Mouse (Mus musculus) stomach, embryonic 14.5 days (tissue): ENCODE results near the gene Slc35f5. TPM values are rescaled to one million over a fixed set of nuclear protein-coding genes. Genes with fewer than 3 reads are reported as not detected.
A peak's percentile ranks its signal among the peaks of the same experiment; 100 is the strongest.

ENCODE experiments used
- ATAC-seq: fragments of 200-750 bp; cut with Nextera tagmentation; 2 replicates; pipeline ENCODE4 v1.8.0; 2017; ENCODE audit warnings: low read depth, moderate TSS enrichment; ENCODE audit not compliant: insufficient number of reproducible peaks, insufficient read depth, low FRiP score
- H3K27ac ChIP-seq: fragments of 300-500 bp; sonication (generic); 2 replicates; pipeline ENCODE4 v1.5.1; 2014; ENCODE audit warnings: mild to moderate bottlenecking, low read length, moderate library complexity, mixed read lengths
- H3K27me3 ChIP-seq: fragments of 300-500 bp; sonication (generic); 2 replicates; pipeline ENCODE4 v1.6.1; 2014; ENCODE audit warnings: low read length, control low read depth, mixed read lengths; ENCODE audit not compliant: control insufficient read depth, insufficient read depth
- H3K36me3 ChIP-seq: fragments of 300-500 bp; sonication (generic); 2 replicates; pipeline ENCODE4 v1.6.1; 2014; ENCODE audit warnings: mild to moderate bottlenecking, control low read depth, low read length, moderate library complexity, mixed read lengths; ENCODE audit not compliant: control insufficient read depth, insufficient read depth
- H3K4me1 ChIP-seq: fragments of 300-500 bp; sonication (generic); 2 replicates; pipeline ENCODE4 v1.6.1; 2014; ENCODE audit warnings: low read length, control low read depth, mixed read lengths; ENCODE audit not compliant: control insufficient read depth, insufficient read depth
- H3K4me2 ChIP-seq: fragments of 300-500 bp; sonication (generic); replicated peaks from 2 replicates; pipeline ENCODE4 v1.6.1; 2014; ENCODE audit warnings: low read depth, low read length, control low read depth
- H3K4me3 ChIP-seq: fragments of 300-500 bp; sonication (generic); 2 replicates; pipeline ENCODE4 v1.5.1; 2014; ENCODE audit warnings: low read depth, low read length, control low read depth
- H3K9ac ChIP-seq: fragments of 300-500 bp; sonication (generic); replicated peaks from 2 replicates; pipeline ENCODE4 v1.6.1; 2014; ENCODE audit warnings: low read depth, mild to moderate bottlenecking, control low read depth, low read length, moderate library complexity, mixed read lengths
- H3K9me3 ChIP-seq: fragments of 300-500 bp; sonication (generic); 2 replicates; pipeline ENCODE4 v1.6.1; 2016; ENCODE audit warnings: low read depth, low read length, control low read depth; ENCODE audit not compliant: control insufficient read depth
- WGBS: fragments of 180-500 bp; shearing (Covaris S2); extraction: QIAGEN DNeasy Blood & Tissue Kit; methylation state at CpG from one replicate; pipeline ENCODE4 v1.1.7; 2014; 5-methylcytosine and 5-hydroxymethylcytosine counted together
- polyA plus RNA-seq: library from polyadenylated mRNA; unstranded; fragments of >200 nt; fragmentation: Nextera tagmentation; extraction: Ambion mirVana; gene quantifications from 2 replicates; pipeline ENCODE4 v1.2.1, GENCODE M21; 2014

Slc35f5 gene
- polyA plus RNA-seq, 1 experiment from 2014 or later: 61.8 TPM

DNA sequence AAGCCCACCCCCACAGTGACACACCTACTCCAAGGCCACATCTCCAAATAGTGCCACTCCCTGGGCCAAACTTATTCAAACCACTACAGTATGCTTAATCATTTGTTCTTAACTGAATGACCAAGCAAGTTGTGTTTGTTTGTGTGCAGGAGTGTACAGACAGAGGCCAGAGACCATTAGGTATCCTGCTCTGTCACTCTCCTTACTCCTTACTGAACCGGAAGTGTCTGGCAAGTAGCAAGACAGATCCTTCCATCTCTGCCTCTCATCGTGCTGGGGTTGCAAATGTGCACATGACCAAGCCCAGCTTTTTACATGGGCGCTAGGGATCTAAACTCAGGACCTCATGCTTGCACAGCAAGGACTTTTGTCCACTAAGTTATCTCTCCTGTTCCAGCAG lies 1.1 kb upstream of the Slc35f5 start:
- H3K9ac ChIP-seq: no peak overlapping the region
- no peak overlapping the region; the same call in 1 of the 2 replicates for H3K4me2 ChIP-seq
- peaks cover 13% of the 10 kb centered on the region for H3K4me1 ChIP-seq
- no peaks in the 10 kb centered on the region for H3K9me3 ChIP-seq
- H3K27me3 ChIP-seq: no peaks in the 10 kb centered on the region
- no peaks in the 10 kb centered on the region; the same call in 1 of the 2 replicates for H3K36me3 ChIP-seq
- no peak for ATAC-seq
- WGBS: 64% methylated on average over 3 of the region's 3 CpGs
- no peak overlapping the region for H3K4me3 ChIP-seq
- H3K27ac ChIP-seq: peak overlapping the region; percentile 95

DNA sequence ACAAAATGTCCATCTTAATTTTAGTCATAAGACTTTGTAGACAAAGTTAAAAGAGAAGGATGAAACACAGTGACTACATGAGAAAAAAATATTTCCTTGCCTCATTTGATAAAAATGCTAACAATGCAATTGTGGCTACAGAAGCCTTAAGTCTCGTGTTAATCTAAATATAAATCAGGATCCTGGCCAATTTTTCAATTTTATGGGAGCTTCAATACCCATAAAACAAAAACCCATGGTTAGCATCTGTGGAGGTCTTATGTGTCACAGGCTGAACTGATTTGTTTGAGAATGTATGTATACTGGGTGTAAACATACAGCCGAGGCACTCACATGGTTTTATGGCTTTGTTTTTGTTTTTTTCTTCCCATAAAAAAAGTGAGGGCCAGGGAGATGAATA lies 674 bp upstream of the Slc35f5 start:
- peak overlapping the region; percentile 59 for H3K4me2 ChIP-seq
- peak overlapping the region; percentile 80 for H3K4me3 ChIP-seq
- H3K9me3 ChIP-seq: no peaks in the 10 kb centered on the region
- ATAC-seq: no peak
- no peaks in the 10 kb centered on the region; the same call in 1 of the 2 replicates for H3K36me3 ChIP-seq
- WGBS: 7% methylated on average over 2 of the region's 2 CpGs
- peak overlapping the region; percentile 92 for H3K9ac ChIP-seq
- peaks cover 13% of the 10 kb centered on the region for H3K4me1 ChIP-seq
- peak overlapping the region; percentile 95 for H3K27ac ChIP-seq
- no peaks in the 10 kb centered on the region for H3K27me3 ChIP-seq

DNA sequence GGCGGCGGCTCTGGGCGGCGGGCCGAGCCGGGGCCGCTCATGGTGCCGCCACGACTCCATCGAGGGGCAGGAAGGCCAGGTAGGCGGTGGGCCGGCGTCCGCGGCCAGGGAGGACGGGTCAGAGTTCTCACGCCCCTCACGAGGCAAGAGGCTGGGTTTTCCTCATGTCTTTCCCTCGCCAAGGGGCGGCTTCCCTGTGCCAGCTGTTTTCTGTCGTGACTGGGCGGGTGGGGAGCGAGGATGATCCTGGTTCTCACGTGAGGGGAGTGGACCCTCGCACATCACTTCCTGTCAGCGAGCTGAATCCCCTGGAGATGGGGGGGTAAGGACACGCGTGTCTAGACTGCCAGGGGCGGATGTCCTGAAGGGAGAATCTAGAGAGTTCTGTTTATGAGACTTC lies 811 bp downstream of the Slc35f5 start:
- Histone ChIP-seq H3K4me1 (peaks cover 13% of the 10 kb centered on the region), H3K27ac (peak overlapping the region; percentile 95), H3K4me3 (peak overlapping the region; percentile 80), H3K9ac (peak overlapping the region; percentile 92), H3K9me3 (no peaks in the 10 kb centered on the region), H3K36me3 (peaks cover 2% of the 10 kb centered on the region; the same call in 1 of the 2 replicates), H3K27me3 (no peaks in the 10 kb centered on the region), H3K4me2 (peak overlapping the region; percentile 59)
- ATAC-seq: peak; percentile 26; the same call in 1 of the 2 replicates
- under 1% methylated on average over 28 of the region's 29 CpGs for WGBS

DNA sequence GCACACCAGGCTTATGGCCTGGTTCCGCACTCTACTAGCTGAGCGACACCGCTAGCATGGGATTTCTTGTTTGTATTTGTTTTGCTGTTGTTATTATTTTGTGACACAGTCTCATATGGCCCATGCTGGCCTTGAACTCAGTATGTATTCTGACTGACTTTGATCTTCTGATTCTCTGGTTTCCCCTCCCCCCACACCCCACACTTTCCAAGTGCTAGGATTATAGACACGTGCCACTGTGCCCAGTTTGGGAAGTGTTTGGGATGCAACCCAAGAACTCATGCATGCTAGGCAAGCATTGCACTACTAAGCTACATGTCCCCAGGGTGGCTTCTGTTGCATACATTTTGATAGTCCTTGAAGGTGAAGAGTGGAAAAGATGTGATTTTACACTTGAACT lies 1.4 kb downstream of the Slc35f5 start:
- Histone ChIP-seq H3K4me1 (peaks cover 13% of the 10 kb centered on the region), H3K27ac (no peak overlapping the region), H3K27me3 (no peaks in the 10 kb centered on the region), H3K4me3 (peak overlapping the region; percentile 80), H3K9me3 (no peaks in the 10 kb centered on the region), H3K4me2 (peak overlapping the region; percentile 59), H3K36me3 (peaks cover 2% of the 10 kb centered on the region; the same call in 1 of the 2 replicates), H3K9ac (peak overlapping the region; percentile 92)
- 71% methylated on average over 4 of the region's 4 CpGs for WGBS
- no peak for ATAC-seq

DNA sequence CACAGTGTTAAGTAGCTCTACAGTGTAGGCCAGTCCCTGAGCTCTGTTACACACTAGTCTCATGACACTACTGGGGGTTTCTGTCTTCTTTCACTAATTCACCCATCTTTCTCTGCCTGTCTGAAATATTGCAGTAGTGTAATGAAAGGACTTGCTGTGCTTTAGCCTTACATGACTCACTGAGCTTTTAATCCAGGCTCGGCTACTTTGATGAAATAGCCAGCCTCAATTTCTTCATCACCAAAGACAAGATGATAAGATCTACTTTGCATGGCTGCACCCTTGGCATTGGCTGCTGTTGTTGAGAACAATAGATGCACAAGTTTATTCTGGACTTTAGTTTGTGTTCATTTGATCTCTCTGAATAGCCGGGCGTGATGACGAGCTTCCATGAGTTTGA lies 7.7 kb downstream of the Slc35f5 start:
- Histone ChIP-seq H3K9ac (no peak overlapping the region), H3K27me3 (no peaks in the 10 kb centered on the region), H3K36me3 (peaks cover 39% of the 10 kb centered on the region), H3K4me1 (no peaks in the 10 kb centered on the region), H3K27ac (no peak overlapping the region), H3K4me3 (no peak overlapping the region), H3K4me2 (no peak overlapping the region), H3K9me3 (no peaks in the 10 kb centered on the region)
- no peak for ATAC-seq
- WGBS: 93% methylated on average over 4 of the region's 4 CpGs

DNA sequence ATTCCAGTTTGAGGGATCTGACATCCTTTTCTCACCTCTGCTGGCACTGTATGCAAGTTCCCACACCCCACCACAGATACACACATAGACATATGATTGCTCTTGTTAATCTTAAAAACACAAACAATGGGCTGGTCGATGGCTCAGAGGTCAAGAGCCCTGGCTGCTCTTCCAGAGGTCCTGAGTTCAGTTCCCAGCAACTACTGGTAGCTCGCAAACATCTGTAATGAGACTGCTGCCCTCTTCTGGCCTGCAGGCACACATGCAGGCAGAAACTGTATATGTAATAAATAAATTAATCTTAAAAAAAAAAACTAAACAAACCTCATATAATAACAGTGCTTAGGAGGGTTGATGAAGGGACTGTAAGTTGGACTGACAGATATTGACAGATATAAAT lies 13.8 kb downstream of the Slc35f5 start:
- no peak overlapping the region for H3K4me2 ChIP-seq
- no peak overlapping the region for H3K27ac ChIP-seq
- no peaks in the 10 kb centered on the region for H3K9me3 ChIP-seq
- WGBS: 80% methylated on average over 2 of the region's 2 CpGs
- no peaks in the 10 kb centered on the region for H3K27me3 ChIP-seq
- no peak overlapping the region for H3K9ac ChIP-seq
- ATAC-seq: no peak
- H3K4me1 ChIP-seq: no peaks in the 10 kb centered on the region
- H3K36me3 ChIP-seq: peaks cover 60% of the 10 kb centered on the region
- no peak overlapping the region for H3K4me3 ChIP-seq

DNA sequence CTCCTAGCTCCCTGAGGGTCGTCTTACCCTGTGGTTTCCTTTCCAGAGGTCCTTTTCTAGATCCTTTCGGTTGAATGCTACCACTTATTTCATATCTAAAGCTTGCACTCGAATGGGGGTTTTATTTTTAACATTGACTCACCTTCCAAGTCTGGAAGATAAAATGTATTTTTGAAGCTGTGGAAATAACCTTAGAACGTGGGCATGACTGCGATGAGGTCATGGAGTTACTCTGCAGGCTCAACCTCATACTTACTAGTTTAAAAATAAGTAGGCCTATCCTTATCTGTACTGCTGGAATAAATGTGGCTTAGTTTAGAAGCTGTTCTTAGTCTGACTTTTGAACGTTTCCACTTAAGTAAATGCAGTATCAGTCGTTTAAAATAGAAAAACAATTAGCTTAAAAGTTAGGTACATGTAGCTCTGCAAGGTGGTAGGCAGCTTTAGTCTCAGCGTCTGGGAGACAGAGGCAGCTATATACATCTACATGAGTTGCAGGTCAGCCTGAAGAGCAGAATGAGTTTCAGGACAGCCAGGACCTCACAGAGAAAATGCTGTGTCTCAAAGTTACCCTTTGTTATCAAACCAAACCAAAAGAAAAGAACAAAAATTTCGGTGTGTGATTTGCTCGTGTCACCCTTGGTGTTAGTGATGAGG lies 15.2 kb downstream of the Slc35f5 start:
- Histone ChIP-seq H3K27ac (no peak overlapping the region), H3K4me2 (no peak overlapping the region), H3K36me3 (peaks cover 51% of the 10 kb centered on the region), H3K9me3 (no peaks in the 10 kb centered on the region), H3K4me1 (no peaks in the 10 kb centered on the region), H3K9ac (no peak overlapping the region), H3K4me3 (no peak overlapping the region), H3K27me3 (no peaks in the 10 kb centered on the region)
- no peak for ATAC-seq
- WGBS: 85% methylated on average over 10 of the region's 10 CpGs

DNA sequence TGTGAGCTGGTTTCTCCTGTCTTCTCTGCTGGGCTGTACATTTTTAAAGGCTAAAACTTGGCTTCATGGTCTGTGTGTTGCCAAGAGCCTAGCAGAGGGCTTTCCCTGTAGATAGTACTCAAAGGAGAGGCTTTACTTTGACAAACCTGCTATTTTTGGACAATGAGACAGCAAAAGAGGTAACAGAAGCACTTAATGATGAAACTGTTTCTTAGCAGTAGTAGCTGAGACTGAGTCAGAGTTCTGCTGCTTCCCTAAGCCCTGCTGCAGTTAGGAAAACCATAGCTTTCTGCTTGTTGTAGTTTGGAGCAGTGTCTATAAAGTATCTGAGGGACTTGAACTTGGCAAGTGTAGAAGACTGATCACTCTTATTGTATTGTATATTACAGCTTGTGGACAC lies 16.6 kb downstream of the Slc35f5 start:
- H3K9me3 ChIP-seq: no peaks in the 10 kb centered on the region
- H3K4me3 ChIP-seq: no peak overlapping the region
- ATAC-seq: no peak
- no peaks in the 10 kb centered on the region for H3K4me1 ChIP-seq
- peaks cover 47% of the 10 kb centered on the region for H3K36me3 ChIP-seq
- no peak overlapping the region for H3K27ac ChIP-seq
- no peaks in the 10 kb centered on the region for H3K27me3 ChIP-seq
- no peak overlapping the region for H3K4me2 ChIP-seq
- no peak overlapping the region for H3K9ac ChIP-seq

DNA sequence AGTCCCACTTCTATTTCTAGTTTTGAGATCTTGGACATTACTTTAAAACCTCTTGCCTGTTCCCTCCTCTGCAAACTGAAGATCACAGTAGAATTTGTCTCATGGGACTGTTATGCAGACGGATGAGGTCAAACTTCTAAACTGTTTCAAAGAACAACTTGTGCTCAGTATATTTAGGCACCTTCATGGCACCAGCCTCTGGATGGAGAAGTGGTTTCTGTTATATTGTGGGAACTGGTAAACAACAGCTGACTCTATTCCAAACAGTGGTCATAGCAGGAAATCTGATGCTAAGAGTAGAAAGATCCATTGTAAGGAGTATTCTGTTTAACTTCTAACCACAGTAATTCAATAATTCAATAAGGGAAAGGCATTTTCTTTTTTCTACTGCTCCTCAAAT lies 17.7 kb downstream of the Slc35f5 start:
- 63% methylated on average over 1 of the region's 1 CpGs for WGBS
- Histone ChIP-seq H3K4me2 (no peak overlapping the region), H3K4me3 (no peak overlapping the region), H3K4me1 (no peaks in the 10 kb centered on the region), H3K27me3 (no peaks in the 10 kb centered on the region), H3K9ac (no peak overlapping the region), H3K9me3 (no peaks in the 10 kb centered on the region), H3K27ac (no peak overlapping the region), H3K36me3 (peaks cover 41% of the 10 kb centered on the region)
- no peak for ATAC-seq
